Mouse (Mus musculus): ENCODE data around the gene Alg2. TPM values are rescaled to one million over a fixed set of nuclear protein-coding genes. Genes with fewer than 3 reads are reported as not detected.

Alg2 gene
- polyA plus RNA-seq, 1 experiment from 2014 or later: 68.9 TPM

DNA sequence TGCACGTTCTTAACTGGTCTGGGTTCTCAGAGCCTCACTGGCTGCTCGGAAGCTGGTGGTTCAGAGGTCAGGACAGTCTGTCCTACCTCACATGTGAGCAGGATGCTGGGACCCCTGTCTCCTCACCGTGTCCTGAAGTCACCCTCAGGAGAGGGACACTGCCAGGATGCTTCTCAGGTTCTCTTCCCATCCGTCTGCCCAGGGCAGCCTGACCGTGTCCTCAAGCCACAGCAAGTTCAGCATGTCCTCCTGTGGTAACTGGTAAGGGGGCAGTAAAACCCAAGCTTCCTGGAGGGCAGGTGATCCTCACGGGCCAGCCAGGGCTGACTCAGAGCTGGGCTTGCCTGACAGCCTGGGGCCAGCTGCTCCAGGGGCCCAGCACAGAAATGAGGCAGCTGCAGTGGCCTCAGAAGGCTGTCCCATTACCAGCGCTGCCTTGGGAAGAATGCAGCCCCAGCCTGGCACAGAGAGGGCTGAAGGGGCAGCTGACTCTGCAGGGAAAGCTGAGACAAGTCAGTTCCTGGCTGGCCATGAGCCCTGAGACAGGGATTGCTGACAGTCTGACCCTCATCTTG, 23.8 kb upstream of the Alg2 start:
- no peak overlapping the region for H3K27ac ChIP-seq (replicated peaks; ENCODE audit: low read depth, low read length)
- no peak overlapping the region for H3K4me2 ChIP-seq (ENCODE audit: low read depth, low read length)
- ATAC-seq (ENCODE audit: low read depth): peak; percentile 64
- no peaks in the 10 kb centered on the region for H3K27me3 ChIP-seq (replicated peaks; ENCODE audit: control insufficient read depth, insufficient read depth, low read length)
- DNase-seq (ENCODE audit: low spot score): peak; percentile 37
- 62% methylated on average over 6 of the region's 7 CpGs for WGBS
- no peaks in the 10 kb centered on the region for H3K9me3 ChIP-seq (ENCODE audit: control insufficient read depth, low read length)
- H3K4me1 ChIP-seq (ENCODE audit: control insufficient read depth, insufficient read depth, low read length): no peaks in the 10 kb centered on the region
- H3K4me3 ChIP-seq (ENCODE audit: low read depth, low read length): no peak overlapping the region
- no peaks in the 10 kb centered on the region for H3K36me3 ChIP-seq (ENCODE audit: control insufficient read depth, insufficient read depth, low read length)
- no peak overlapping the region for H3K9ac ChIP-seq (ENCODE audit: low read depth, low read length)

- Histone ChIP-seq H3K9ac (ENCODE audit: low read depth, low read length) (no peak overlapping the region), H3K4me2 (ENCODE audit: low read depth, low read length) (no peak overlapping the region), H3K9me3 (ENCODE audit: control insufficient read depth, low read length) (no peaks in the 10 kb centered on the region), H3K36me3 (ENCODE audit: control insufficient read depth, insufficient read depth, low read length) (no peaks in the 10 kb centered on the region), H3K27ac (replicated peaks; ENCODE audit: low read depth, low read length) (no peak overlapping the region), H3K27me3 (replicated peaks; ENCODE audit: control insufficient read depth, insufficient read depth, low read length) (no peaks in the 10 kb centered on the region), H3K4me3 (ENCODE audit: low read depth, low read length) (no peak overlapping the region), H3K4me1 (ENCODE audit: control insufficient read depth, insufficient read depth, low read length) (no peaks in the 10 kb centered on the region)
- 77% methylated on average over 2 of the region's 2 CpGs for WGBS
- ATAC-seq (ENCODE audit: low read depth): no peak
- no peak for DNase-seq (ENCODE audit: low spot score)
Observed at GRCm38 (mm10) chr4:47494686-47495085, 20.6 kb upstream of the Alg2 start.

DNA sequence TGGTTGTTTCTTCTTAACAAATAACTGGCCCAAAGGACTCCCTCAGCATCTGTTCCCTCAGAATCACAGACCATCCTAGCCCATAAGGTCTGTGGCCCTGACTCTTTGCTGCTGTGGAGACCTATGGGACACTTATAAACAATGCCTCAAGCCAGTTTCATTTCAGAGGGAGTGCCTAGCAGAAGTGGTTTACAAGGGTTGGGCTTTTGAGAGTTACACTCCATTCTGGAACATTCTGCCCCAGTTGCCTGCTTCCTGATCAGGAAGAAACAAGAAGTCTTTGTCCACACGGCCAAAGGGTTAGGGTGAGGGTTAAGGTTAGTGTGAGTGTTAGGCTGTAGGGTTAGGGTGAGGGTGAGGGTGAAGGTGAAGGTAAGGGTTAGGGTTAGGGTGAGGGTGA, 20.0 kb upstream of the Alg2 start:
- no peak for ATAC-seq (ENCODE audit: low read depth)
- Histone ChIP-seq H3K4me2 (ENCODE audit: low read depth, low read length) (no peak overlapping the region), H3K27me3 (replicated peaks; ENCODE audit: control insufficient read depth, insufficient read depth, low read length) (no peaks in the 10 kb centered on the region), H3K4me3 (ENCODE audit: low read depth, low read length) (no peak overlapping the region), H3K9me3 (ENCODE audit: control insufficient read depth, low read length) (no peaks in the 10 kb centered on the region), H3K9ac (ENCODE audit: low read depth, low read length) (no peak overlapping the region), H3K4me1 (ENCODE audit: control insufficient read depth, insufficient read depth, low read length) (no peaks in the 10 kb centered on the region), H3K36me3 (ENCODE audit: control insufficient read depth, insufficient read depth, low read length) (no peaks in the 10 kb centered on the region), H3K27ac (replicated peaks; ENCODE audit: low read depth, low read length) (no peak overlapping the region)
- no peak for DNase-seq (ENCODE audit: low spot score)
- WGBS: 59% methylated on average over 1 of the region's 1 CpGs

DNA sequence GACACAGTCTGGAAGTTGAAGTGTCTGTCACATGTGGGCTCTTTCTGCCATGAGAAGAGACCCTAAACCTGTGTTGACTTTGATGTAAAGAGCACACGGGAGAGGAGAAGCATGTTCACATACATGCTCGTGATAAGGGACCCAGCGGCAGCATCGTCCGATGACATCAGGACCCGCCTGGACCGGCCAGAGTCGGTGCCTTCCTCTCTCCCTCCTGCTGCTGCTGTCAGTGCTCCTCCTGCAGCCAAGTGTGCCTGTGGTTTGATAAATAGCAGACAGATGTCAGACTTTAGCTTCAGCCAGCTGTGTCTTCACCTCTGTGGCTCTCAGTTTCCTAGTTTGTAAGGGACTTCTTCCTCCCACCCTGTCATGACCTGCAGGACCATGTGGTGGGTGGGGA, 19.3 kb upstream of the Alg2 start:
- H3K27ac ChIP-seq (replicated peaks; ENCODE audit: low read depth, low read length): no peak overlapping the region
- DNase-seq (ENCODE audit: low spot score): no peak
- no peak for ATAC-seq (ENCODE audit: low read depth)
- H3K36me3 ChIP-seq (ENCODE audit: control insufficient read depth, insufficient read depth, low read length): no peaks in the 10 kb centered on the region
- no peak overlapping the region for H3K4me2 ChIP-seq (ENCODE audit: low read depth, low read length)
- no peaks in the 10 kb centered on the region for H3K4me1 ChIP-seq (ENCODE audit: control insufficient read depth, insufficient read depth, low read length)
- 65% methylated on average over 8 of the region's 8 CpGs for WGBS
- no peaks in the 10 kb centered on the region for H3K9me3 ChIP-seq (ENCODE audit: control insufficient read depth, low read length)
- H3K4me3 ChIP-seq (ENCODE audit: low read depth, low read length): no peak overlapping the region
- H3K9ac ChIP-seq (ENCODE audit: low read depth, low read length): no peak overlapping the region
- H3K27me3 ChIP-seq (replicated peaks; ENCODE audit: control insufficient read depth, insufficient read depth, low read length): no peaks in the 10 kb centered on the region

DNA sequence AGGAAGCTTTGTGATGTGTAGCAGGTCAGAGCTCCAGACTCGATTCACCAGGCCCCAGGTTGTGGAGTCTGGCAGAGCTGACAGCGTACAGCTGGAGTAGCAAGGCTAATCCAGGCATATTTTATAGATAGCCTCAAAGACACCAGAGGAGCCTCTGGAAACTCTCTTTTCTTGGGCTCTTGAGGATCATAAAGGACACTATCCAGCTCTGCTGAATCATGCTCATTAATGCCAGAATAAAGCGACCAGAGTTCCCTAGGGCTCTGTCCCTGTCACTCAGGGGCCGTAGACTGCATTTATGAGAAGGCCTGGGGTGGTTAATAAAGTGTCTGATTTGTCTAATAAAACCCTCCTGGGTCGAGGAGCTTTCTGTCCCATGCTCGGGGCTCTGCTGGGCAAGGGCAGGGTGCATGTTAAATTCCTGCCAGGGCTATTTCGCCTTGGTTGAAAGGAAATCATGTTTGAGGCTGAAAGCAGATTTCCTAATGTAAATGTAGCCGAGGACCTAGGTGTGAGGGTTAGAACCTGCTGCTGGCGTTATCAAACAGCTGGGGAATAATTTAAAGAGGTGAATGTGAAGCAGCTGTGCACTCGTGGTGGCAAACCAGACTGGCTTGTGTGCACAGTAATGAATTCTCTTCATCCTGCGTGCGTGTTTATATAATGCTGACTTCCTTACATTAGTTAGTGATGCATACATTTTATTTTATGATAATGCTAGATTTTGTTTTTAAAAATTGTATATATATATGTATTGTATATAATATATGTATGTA, 18.4 kb upstream of the Alg2 start:
- no peak overlapping the region for H3K27ac ChIP-seq (replicated peaks; ENCODE audit: low read depth, low read length)
- no peak overlapping the region for H3K9ac ChIP-seq (ENCODE audit: low read depth, low read length)
- H3K36me3 ChIP-seq (ENCODE audit: control insufficient read depth, insufficient read depth, low read length): no peaks in the 10 kb centered on the region
- ATAC-seq (ENCODE audit: low read depth) (no peak), DNase-seq (ENCODE audit: low spot score) (no peak)
- no peaks in the 10 kb centered on the region for H3K9me3 ChIP-seq (ENCODE audit: control insufficient read depth, low read length)
- WGBS: 56% methylated on average over 12 of the region's 12 CpGs
- no peaks in the 10 kb centered on the region for H3K4me1 ChIP-seq (ENCODE audit: control insufficient read depth, insufficient read depth, low read length)
- H3K27me3 ChIP-seq (replicated peaks; ENCODE audit: control insufficient read depth, insufficient read depth, low read length): no peaks in the 10 kb centered on the region
- no peak overlapping the region for H3K4me3 ChIP-seq (ENCODE audit: low read depth, low read length)
- H3K4me2 ChIP-seq (ENCODE audit: low read depth, low read length): no peak overlapping the region

- H3K9ac ChIP-seq (ENCODE audit: low read depth, low read length): no peak overlapping the region
- no peaks in the 10 kb centered on the region for H3K36me3 ChIP-seq (ENCODE audit: control insufficient read depth, insufficient read depth, low read length)
- H3K27me3 ChIP-seq (replicated peaks; ENCODE audit: control insufficient read depth, insufficient read depth, low read length): no peaks in the 10 kb centered on the region
- no peaks in the 10 kb centered on the region for H3K4me1 ChIP-seq (ENCODE audit: control insufficient read depth, insufficient read depth, low read length)
- H3K4me2 ChIP-seq (ENCODE audit: low read depth, low read length): no peak overlapping the region
- H3K9me3 ChIP-seq (ENCODE audit: control insufficient read depth, low read length): no peaks in the 10 kb centered on the region
- H3K4me3 ChIP-seq (ENCODE audit: low read depth, low read length): no peak overlapping the region
- DNase-seq (ENCODE audit: low spot score): no peak
- WGBS: 77% methylated on average over 6 of the region's 6 CpGs
- no peak for ATAC-seq (ENCODE audit: low read depth)
- H3K27ac ChIP-seq (replicated peaks; ENCODE audit: low read depth, low read length): no peak overlapping the region
Observed at GRCm38 (mm10) chr4:47491243-47491642, 17.1 kb upstream of the Alg2 start.

GRCm38 (mm10) chr4:47480576-47480975, 6.4 kb upstream of the Alg2 start:
- ATAC-seq (ENCODE audit: low read depth) (no peak), DNase-seq (ENCODE audit: low spot score) (no peak)
- no peak overlapping the region for H3K4me2 ChIP-seq (ENCODE audit: low read depth, low read length)
- no peak overlapping the region for H3K9ac ChIP-seq (ENCODE audit: low read depth, low read length)
- peaks cover 85% of the 10 kb centered on the region for H3K36me3 ChIP-seq (ENCODE audit: control insufficient read depth, insufficient read depth, low read length)
- H3K27me3 ChIP-seq (replicated peaks; ENCODE audit: control insufficient read depth, insufficient read depth, low read length): no peaks in the 10 kb centered on the region
- no peak overlapping the region for H3K27ac ChIP-seq (replicated peaks; ENCODE audit: low read depth, low read length)
- H3K4me1 ChIP-seq (ENCODE audit: control insufficient read depth, insufficient read depth, low read length): peaks cover 8% of the 10 kb centered on the region
- no peak overlapping the region for H3K4me3 ChIP-seq (ENCODE audit: low read depth, low read length)
- H3K9me3 ChIP-seq (ENCODE audit: control insufficient read depth, low read length): no peaks in the 10 kb centered on the region
- WGBS: 94% methylated on average over 9 of the region's 9 CpGs

- no peaks in the 10 kb centered on the region for H3K27me3 ChIP-seq (replicated peaks; ENCODE audit: control insufficient read depth, insufficient read depth, low read length)
- H3K27ac ChIP-seq (replicated peaks; ENCODE audit: low read depth, low read length): no peak overlapping the region
- no peak overlapping the region for H3K4me2 ChIP-seq (ENCODE audit: low read depth, low read length)
- WGBS: 86% methylated on average over 13 of the region's 13 CpGs
- DNase-seq (ENCODE audit: low spot score) (no peak), ATAC-seq (ENCODE audit: low read depth) (no peak)
- peaks cover 12% of the 10 kb centered on the region for H3K4me1 ChIP-seq (ENCODE audit: control insufficient read depth, insufficient read depth, low read length)
- H3K9me3 ChIP-seq (ENCODE audit: control insufficient read depth, low read length): no peaks in the 10 kb centered on the region
- H3K9ac ChIP-seq (ENCODE audit: low read depth, low read length): no peak overlapping the region
- H3K36me3 ChIP-seq (ENCODE audit: control insufficient read depth, insufficient read depth, low read length): peaks cover 85% of the 10 kb centered on the region
- H3K4me3 ChIP-seq (ENCODE audit: low read depth, low read length): no peak overlapping the region
Observed at GRCm38 (mm10) chr4:47480095-47480494, 6.0 kb upstream of the Alg2 start.

DNA sequence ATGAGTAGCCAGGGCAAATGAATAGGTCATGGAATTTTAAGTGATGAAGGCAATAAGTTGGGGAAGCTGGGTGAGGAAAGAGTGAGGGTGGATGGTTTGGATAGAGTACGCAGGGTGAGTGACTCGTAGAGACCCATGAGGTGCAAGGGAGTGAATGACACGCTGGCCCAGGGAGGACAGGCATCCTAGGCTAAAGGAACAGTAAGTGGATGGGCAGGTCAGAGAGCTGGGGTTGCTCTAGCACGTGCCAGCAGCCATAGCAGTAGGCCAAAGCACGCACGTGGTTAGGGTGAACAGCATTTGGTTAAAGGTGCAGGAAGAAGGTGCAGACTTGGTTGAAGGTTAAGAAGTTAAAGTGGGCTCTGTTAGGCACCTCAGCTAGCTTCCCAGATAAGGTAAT, 3.4 kb upstream of the Alg2 start:
- H3K4me1 ChIP-seq (ENCODE audit: control insufficient read depth, insufficient read depth, low read length): peaks cover 17% of the 10 kb centered on the region
- no peak overlapping the region for H3K27ac ChIP-seq (replicated peaks; ENCODE audit: low read depth, low read length)
- no peak overlapping the region for H3K4me2 ChIP-seq (ENCODE audit: low read depth, low read length)
- no peak overlapping the region for H3K9ac ChIP-seq (ENCODE audit: low read depth, low read length)
- WGBS: 96% methylated on average over 6 of the region's 6 CpGs
- ATAC-seq (ENCODE audit: low read depth): no peak
- H3K9me3 ChIP-seq (ENCODE audit: control insufficient read depth, low read length): no peaks in the 10 kb centered on the region
- no peak for DNase-seq (ENCODE audit: low spot score)
- no peaks in the 10 kb centered on the region for H3K27me3 ChIP-seq (replicated peaks; ENCODE audit: control insufficient read depth, insufficient read depth, low read length)
- peaks cover 67% of the 10 kb centered on the region for H3K36me3 ChIP-seq (ENCODE audit: control insufficient read depth, insufficient read depth, low read length)
- H3K4me3 ChIP-seq (ENCODE audit: low read depth, low read length): no peak overlapping the region
